Mouse (Mus musculus): ENCODE measurements around the gene Cdc34.

The Cdc34 gene

GRCm38 (mm10) chr10:79671396-79672087, 10.5 kb upstream of the Cdc34 start:
- DNase-seq: no peak

DNA sequence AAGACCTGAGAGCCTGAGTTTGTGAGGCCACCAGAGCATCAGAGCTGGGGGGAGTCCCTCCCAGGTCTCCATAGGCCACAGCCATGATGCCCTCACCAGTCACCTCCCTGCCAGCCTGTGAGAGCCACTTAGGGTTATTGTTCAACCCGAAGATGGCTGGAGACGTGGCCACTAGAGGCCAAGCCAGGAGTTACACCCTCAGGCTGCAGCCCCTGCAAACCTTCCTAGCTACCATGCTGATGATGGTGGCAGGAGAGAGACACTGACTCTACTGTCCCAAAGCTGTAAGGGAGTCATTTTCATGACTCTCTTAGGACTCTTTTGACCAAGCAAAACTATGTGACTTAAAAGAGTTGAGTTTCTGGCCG, 9.9 kb upstream of the Cdc34 start:
- DNase-seq: peak; percentile 25

GRCm38 (mm10) chr10:79673054-79673453, 8.9 kb upstream of the Cdc34 start:
- DNase-seq: no peak

GRCm38 (mm10) chr10:79675346-79676035, 6.5 kb upstream of the Cdc34 start:
- DNase-seq: no peak

- DNase-seq: peak; percentile 38
Observed at GRCm38 (mm10) chr10:79680606-79681495, 1.1 kb upstream of the Cdc34 start.

GRCm38 (mm10) chr10:79682551-79682915, 538 bp downstream of the Cdc34 start:
- peak; percentile 41 for DNase-seq

GRCm38 (mm10) chr10:79682916-79683582, 1.1 kb downstream of the Cdc34 start:
- DNase-seq: peak; percentile 71

DNA sequence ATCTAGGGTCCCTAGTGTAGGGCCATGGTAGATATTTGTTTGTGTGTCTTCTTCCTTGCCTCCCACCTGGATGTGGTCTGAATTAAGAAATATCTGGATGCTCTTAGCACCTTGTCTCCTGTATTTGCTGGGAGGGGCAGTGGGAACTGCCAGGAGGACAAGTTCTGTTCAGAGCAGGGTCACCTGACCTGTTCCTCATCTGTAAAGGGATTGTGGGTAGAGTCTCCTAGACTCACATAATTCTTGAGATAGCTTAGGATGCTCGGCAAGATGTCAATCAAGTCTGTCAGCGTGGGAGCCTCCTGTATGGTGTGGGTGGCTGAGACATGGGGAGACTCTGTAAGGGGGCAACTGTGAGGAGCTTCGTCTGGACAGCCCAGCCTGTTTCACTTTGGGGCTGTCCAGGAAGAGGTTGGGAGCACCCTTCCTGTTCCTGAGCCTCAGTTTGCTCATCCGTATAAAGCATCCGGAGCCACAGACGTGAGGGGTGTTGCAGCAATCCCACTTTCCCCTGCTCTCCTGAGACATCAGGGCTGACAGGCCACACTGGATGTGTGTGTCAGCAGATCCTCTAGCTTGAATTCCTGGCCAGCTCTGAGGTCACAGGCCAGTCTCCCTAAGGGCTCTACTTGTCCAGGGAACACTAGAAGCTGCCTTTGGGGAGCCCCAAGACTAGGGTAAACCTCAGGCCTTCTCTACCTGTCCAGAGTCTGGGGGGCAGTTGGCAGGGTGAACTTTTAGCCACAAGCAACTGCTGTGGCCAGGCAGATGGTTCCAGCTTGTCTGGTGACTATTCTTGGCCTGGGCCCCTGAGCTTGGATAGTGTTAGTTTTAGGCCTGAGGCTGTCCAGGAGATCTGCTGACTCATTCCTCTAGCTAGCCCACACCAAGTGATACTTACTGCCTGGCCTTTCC, 2.0 kb downstream of the Cdc34 start:
- no peak for DNase-seq

DNA sequence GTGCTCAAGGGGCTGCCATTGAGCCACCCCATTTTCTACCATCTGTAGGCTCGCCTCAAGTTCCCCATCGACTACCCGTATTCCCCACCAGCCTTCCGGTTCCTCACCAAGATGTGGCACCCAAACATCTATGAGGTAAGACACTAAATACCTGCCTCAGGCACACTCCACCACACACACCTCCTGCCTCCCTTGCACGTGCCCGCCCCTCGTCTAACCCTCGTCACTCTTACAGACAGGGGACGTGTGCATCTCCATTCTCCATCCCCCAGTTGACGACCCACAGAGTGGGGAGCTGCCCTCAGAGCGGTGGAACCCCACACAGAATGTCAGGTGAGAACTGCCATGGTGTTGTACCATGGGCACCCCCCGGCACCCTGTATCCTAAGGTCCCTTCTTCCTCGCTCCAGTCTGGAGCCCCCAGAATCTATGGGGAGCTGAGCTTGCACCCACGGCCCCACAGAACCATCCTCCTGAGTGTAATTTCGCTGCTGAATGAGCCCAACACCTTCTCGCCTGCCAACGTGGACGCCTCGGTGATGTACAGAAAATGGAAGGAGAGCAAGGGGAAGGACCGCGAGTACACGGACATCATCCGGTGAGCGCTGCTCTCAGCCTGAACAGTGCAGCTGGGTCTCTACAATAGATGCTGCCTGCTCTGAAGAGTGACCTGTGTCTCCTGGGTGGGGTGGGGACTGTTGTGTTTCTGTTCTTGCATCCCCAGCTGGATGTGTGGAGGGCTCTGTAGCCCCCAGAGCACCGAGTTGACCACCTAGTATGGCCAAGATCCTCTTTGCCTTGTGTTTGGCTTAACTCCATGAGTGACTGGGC, 3.0 kb downstream of the Cdc34 start:
- DNase-seq: no peak

- DNase-seq: no peak
Observed at GRCm38 (mm10) chr10:79686219-79686618, 4.2 kb downstream of the Cdc34 start.

DNA sequence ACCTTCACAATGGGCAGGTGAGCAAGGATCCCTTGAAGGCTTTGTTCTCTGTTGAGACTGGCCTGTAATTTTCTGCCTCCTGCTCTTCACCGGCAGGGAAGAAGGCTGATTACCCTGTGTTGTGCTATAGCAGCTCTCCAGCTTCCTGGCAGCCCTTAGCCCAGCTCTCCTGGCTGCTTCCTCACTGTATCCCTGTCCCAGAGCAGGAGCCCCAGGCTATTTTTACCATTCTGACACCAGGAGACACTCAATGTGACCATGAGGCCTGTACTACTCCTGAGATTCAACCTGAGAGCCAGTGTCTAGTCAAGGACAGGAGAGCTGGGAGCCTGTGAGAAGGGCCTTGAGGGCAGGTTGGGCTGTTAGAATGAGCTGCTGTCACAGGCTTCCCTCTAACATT, 4.7 kb downstream of the Cdc34 start:
- no peak for DNase-seq

DNA sequence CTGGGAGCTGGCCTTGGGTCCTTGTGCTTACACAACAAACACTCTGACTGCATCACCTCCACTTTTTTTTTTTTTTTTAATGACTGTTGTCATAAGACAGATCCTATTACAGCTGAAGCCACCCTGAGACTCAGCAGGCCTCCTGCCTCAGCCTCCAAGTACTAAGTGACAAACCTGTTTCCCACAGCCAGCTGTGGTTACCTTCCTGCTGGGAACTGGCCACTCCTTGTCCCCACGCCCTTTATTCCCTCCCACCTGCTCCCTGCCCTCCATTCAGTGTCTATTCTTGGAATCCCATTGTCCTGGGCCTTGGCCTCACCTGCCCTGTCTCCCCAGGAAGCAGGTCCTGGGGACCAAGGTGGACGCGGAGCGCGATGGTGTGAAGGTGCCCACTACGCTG, 5.5 kb downstream of the Cdc34 start:
- no peak for DNase-seq

- DNase-seq: no peak
Observed at GRCm38 (mm10) chr10:79688720-79689119, 6.7 kb downstream of the Cdc34 start, which contains the start of gene Gzmm. TSS of gene Gzmm (plus strand) at chr10:79689020.

DNA sequence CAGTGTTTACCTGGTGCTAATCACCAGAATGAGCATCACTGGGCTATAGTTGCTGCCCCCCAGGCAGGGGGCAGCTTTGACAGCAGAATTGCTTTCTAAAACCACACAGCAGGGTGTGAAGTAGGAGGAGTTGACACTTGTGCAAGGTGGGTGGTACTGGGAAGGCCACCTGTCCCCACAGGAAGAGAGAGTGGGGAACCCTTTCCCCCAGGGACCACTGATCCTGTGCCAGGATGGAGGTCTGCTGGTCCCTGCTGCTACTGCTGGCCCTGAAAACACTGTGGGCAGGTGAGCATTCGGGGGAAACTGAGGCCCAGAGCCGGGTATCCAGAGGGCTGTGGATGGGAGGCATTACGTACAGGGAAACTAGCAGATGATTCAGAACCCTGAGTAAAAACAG, 7.2 kb downstream of the Cdc34 start:
- no peak for DNase-seq

- no peak for DNase-seq
Observed at GRCm38 (mm10) chr10:79691986-79692548, 10.1 kb downstream of the Cdc34 start.

GRCm38 (mm10) chr10:79693580-79694378, 11.8 kb downstream of the Cdc34 start:
- DNase-seq: peak; percentile 35

GRCm38 (mm10) chr10:79694379-79694655, 12.3 kb downstream of the Cdc34 start:
- no peak for DNase-seq

- peak; percentile 83 for DNase-seq
Observed at GRCm38 (mm10) chr10:79695231-79696128, 13.5 kb downstream of the Cdc34 start.

DNA sequence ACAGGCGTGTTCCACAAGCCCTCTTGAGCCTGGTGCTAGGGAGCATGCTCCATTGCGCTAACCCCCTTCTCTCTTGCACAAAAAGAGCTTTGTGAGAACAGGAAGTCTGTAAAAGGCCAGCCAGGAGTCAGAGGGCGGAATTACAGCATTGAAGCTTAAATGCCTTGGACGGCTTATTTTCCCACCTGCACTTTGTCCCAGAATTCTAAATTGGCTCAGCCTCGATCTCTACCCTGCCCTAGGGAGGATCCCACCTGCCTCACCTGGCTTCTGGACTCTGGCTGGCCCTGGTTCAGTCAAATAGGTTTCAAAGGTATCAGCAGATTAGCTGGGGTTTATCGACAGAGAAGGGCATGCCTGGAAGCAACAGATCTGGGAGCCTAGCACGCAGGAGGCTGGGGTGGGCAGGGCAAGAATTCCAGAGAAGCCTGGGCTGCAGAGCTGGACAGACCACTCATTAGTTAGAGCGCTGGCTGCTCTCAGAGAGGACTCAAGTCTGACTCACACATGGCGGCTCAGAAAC, 14.2 kb downstream of the Cdc34 start:
- no peak for DNase-seq

All from retina, postnatal 1 day (tissue).